Mouse (Mus musculus) adipocyte (in vitro differentiated cells): Measurements from ENCODE around the gene Rex1bd.
A peak's percentile ranks its signal among the peaks of the same experiment; 100 is the strongest.

Experiments used
- DNase-seq: peaks from one replicate; pipeline ENCODE4 v3.0.0-alpha.2; 2016; ENCODE audit warnings: low spot score

Rex1bd gene

DNA sequence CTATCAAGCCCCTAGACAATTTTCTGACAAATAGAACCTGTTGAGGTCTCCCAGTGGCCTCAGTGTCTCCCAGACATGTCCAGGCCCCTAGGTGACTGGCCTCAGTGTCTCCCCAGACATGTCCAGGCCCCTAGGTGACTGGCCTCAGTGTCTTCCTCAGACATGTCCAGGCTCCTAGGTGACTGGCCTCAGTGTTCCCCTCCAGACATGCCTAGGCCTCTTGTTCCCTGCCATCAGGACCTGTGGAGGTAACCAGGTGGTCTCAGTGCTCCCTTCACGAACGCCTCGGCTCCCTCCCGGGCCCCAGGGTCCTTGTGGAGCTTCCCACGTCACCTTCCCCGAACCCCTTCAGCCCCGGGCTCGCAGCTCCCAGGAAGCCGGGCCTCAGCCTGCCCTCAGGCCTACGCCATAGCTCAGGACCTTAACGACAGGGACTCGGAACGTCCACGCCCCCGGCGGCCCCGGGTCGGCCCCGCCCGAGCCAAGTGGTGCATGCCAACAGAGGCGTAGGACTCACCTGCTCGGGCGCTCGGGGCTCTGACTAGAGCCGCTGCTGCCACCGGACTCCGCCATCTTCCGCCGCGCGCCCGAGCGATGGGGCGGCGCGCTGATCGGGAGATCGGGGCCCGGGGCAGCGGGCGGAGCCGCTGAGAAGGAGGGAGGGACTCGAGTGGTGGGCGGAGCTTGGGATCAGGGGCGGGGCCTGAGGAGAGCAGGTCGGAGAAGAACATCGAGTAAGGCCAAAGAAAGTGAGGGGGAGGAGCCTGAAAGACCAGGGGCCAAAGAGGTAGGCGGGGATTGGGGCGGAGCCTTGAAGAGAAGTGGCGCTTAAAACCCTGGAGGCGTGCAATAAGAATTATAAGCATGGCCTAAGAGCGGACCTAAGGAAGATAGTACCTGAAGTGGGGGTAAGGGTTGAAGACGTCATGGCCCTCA is 30.0 kb downstream of the Rex1bd start, which contains the start of gene Klhl26:
Gene Klhl26, minus strand, starts transcription at position 636 of the 936 bp plus-strand sequence.
- DNase-seq = peak; percentile 99

DNA sequence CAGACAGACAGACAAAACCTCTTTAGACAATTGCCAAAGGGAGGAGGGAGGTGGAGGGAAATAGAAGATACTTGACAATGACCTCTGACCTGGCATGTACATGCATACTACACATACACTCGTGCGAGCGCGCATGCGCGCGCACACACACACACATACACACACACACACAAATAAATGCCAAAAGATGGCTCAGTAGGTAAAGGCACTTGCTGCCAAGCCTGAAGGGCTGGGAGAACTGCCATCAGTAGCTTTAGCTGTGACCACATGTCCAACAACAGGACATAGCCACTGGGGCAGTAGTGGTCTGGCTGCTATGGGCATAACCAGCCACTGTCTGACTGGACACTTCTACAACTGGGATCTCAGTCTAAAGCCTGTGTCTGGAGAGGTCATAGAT is 34.7 kb downstream of the Rex1bd start:
- DNase-seq = no peak

DNA sequence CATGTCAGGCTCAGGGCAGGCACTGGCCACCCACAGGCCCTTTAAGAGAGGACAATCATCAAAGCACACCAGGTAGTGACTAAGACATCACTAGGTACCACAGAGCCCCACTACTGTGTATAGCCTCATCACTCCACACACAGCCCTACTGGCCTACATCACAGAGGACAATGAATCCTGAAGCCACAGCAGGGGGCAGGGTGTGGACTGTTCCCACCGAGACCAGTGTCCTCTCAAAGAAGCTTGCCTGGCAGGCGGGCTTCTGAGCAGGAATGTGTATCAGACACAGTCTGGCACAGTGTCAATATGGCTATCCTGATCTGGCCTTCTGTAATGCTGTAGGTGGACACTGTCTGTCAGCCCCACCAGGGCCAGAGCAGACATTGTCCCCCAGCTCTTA is 36.6 kb downstream of the Rex1bd start:
- DNase-seq = no peak

DNA sequence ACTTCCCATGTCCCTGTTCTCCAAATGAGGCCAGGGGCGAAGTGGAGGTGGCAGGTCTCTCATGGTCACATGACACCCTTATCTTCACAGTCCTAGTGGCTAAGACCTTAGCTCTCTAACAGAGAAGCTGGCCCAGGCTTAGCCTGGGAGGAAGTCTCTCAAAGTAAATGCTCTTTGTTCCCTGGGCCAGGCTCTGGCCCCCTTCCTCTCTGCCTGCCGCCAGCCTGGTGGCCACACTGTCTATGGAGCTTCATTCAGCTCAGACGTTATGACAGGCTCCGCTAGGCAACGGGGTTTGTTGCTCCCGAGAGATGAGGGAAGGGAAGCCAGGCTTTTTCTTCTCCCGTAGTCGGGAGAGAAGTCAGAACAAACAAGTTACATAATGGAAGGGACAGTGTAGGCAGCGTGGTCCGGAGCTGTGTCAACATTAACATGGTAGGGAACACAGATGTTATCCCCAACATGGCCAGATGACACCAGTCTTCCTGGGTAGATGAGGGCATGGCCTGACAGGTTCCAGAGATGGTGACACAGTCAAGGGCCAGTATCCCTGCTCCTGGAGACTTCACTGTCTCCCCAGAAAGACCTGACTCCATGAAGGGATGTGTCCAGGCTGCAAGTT is 37.1 kb downstream of the Rex1bd start:
- DNase-seq = peak; percentile 75

DNA sequence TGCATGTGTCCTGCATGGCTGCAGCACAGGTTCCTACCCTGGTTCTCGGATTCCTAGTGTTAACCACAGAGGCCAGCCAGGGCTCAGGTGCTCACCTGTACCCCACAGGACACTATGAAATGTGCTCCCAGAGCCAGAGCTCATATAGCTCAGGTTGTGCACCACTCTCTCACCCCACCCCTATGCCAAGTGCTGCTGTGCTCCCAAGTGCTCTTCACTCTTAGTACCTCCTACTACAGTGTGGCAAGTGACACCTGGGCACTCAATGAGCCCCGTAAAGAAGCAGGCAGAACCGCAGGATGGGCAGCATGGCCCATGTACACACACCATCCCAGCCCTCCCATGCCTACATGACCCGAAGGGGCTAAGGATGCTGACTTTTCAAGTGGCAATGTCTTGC is 37.8 kb downstream of the Rex1bd start:
- no peak for DNase-seq

DNA sequence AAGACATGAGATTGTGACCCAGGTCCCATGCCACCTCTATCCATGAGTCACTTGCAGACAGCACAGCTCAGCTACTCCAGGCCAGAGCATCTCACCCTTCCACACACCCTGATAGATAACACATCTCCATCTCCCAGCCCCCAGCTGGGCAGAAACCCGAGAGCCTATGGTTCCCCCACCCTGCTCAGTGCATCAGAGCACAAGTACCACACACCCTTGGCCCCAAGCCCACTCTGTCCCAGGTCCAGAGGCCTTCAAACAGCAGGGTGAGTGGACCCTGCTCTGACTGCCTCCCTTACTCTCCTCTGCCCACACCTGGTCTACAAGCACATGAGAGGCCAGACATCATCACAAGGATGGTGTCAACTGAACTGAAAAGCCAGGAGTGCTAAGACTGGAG is 38.6 kb downstream of the Rex1bd start:
- DNase-seq = no peak

DNA sequence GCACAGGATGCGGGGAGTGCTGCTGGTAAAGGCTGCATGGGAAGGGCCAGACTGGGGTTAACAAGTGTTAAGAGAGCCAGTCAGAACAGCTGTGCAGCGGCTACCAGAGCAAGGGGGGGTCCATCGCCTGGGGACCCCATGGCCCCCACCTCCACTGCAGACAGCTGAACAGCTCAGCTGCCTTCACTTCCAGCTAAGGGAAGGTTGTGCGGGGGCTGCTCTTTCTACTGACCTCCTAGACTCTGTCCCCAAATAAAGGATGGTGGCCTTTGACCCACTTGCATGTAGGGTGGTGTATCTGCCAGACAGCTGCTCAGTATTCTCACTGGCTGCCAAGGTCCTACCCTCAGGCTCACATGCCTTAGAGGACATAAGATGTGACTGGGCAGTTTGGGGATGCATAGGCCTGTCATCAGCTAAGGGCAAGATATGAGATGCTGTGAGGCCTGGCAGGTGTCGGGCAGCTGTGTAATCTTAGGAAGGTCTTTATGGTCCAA is 39.3 kb downstream of the Rex1bd start:
- DNase-seq = no peak

DNA sequence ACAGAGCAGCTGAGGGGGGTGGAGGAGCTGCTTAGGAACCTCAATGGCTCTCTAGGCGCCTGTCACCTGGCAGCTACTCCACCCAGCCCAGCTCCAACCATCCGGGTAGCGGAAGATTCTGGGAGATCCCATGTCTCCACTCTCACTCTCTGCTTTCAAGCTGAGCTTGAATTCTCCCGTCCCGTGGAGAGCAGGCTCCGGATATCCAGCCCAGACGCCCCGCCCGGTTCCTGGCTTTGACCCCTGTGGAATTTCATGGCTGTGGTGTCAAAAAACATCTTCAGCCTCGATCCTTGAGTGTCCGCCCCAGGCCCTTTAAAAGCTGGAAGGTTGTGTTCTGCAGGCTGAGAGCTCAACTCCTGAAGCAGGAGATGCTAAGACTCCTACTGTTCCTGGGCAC is 39.8 kb downstream of the Rex1bd start:
- no peak for DNase-seq

DNA sequence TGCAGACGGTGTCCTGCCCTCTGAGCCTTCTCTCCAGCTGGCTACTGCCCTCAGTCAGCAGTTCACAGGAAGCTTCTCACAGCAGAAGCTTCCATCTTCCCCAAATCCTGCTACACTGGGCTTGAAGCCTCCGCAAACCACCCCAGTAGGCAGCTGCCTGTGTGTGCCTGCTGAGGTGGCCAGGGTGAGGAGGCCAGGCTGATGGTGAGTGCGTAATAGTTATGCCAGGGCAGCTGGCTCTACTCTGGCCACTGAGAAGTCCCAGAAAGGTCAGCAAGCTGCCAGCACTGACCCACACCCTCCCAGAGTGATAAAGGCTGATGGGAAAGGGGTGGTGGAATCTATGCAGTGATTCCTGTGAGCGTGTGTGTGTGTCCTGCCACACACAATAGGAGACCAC is 40.2 kb downstream of the Rex1bd start:
- no peak for DNase-seq

DNA sequence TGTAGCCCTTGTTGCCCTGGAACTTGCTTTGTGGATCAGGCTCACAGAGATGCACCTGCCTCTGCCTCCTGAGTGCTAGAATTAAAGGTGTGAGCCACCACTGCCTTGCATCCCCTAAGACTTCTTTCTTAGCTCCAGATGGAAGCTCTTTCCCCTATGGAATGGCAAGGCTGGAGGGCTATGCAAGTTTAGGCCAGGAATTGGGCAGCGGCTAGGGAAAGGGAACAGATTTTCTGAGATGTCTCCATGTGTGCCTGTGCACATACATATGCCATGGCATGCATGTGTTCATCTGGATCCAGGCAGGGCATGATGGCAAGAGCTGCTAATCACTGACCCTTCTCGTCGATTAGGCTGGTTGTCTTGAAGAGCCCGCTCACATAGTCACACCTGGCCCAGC is 40.9 kb downstream of the Rex1bd start:
- no peak for DNase-seq

DNA sequence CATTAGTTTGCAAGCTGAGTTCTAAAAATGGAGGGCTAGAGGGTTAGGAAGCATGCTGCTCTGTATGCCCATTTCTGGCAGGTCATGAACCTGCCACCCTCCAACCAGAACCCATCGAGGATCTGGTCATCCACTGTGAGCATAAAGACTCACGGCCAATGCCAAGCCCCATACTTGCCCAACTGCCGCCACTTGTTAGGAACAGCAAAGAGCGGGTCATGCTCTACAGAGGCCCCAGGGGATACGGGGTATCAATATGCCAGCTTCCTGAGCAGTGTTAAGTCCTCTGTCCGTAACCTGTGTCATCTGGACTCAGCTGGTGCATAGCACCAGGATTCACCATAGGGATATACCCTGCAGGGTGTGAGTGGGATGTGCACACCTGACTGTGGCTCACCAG is 42.4 kb downstream of the Rex1bd start:
- no peak for DNase-seq

DNA sequence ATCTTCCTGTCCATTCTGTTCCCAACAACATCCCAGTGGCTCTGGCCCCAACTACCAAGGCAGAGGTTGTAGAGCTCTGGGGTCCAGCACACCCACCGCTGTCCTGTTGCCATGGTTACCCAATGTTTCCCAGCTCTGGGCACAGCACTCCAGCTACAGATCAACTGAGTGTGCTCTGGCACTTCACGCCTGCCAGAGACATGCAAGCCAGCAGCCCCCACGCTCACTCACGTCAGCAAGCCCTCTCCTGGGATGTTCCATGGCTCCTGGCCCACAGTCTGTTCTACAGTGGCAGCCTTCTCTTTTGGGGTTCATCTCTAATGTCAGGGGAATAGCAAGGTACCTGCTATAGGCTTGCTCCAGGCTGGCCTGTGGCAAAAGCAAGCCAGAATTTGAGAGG is 43.2 kb downstream of the Rex1bd start:
- DNase-seq = no peak

DNA sequence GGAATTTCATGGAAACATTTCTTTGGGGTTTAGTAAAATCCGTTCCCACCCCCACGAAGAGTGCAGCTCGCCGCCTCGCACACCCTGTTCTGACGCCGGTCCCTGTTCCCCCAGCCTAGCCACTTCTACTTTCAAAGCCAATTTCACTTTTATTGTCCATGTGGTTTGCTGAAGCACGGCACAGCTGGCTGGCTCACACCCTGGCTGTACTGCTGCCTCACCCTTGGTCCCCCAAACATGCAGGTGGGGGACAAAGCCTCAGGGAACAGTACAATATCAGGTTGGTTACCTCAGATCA is 44.1 kb downstream of the Rex1bd start:
- DNase-seq = no peak

DNA sequence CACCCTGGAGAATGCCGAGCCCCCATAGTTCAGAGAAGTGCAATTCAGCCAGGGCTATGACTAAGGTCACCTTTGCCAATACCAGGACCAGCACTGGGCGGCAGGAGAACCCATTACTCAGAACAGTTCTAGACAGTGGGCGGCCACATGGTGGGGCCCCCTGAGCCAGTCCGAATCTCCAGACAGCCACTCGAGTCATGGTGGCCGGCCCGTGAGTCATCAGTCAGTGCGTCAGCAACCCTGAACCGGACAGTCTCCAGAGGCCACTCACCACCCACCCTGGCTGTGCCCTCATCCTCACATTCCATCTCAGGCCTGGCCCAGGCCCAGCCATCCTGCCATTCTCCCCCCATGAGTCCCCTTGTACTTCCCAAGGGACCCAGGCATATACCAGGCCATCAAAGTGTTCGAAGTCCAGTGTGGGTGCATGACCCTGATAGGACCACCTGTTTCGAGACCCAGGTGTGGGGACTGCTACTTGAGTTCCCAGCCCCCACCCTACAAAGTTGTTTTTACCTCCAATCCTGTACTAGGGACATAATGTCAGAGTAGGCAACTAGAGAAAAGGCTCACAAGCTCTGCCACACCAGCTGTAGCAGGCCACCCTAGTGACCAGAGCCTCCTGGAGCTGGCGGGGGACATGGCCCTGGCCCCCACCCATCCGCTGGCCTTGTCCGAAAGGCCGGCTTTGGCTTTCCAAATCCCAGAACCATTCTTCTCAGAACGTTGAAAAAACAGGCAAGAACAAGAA is 44.6 kb downstream of the Rex1bd start:
- no peak for DNase-seq

DNA sequence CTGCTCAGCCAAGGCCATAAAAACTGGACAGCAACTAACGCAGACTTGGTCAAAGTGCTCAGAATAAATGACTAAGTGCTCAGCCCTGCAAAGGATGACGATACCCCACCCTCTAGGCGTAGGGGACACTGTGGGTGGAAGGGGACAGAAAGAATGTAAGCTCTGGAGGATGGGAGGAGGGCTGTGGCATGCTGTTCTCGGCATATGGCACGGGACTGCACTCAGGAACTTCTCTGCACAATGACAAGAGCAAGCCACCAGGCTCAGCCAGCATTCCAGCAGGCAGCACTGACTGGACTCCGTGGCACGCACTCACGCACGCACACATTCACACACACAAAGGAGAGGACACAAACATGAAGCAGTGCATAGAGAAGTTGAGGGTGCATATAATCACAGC is 45.9 kb downstream of the Rex1bd start:
- peak; percentile 50 for DNase-seq

DNA sequence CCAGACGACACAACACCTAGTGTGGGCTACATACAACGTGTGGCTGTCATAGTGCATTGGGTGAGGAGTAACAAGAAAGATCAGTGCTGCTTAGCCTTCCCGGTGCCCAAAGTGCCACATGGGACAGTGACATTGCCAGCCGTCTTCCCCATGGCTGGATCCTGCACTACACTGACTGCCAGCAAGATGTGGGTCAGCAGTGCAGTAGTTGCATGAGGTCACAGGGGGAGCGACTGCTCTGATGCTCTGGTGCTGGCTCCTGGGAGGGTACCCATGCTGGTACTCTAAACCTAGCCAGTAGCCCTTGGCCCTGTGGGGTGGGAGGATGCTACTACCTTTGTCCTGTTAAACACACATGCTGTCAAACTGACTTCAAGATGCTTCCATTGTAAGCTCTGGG is 46.4 kb downstream of the Rex1bd start:
- peak; percentile 68 for DNase-seq

DNA sequence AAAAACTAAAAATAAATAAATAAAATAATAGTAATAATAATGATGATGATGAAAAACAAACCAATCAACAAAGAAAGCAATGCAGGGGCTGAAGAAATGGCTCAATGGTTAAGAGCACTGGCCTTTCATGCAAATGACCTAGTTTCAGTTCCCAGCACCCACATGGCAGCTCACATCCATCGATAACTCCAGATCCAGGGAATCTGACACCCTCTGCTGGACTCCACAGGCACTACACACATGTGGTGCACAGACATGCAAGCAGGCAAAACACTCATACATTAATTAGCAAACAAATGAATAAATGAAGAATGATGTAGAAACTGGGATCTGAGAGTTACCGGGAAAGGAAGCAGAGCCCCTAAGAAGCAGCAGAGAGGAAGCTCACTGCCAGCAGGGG is 46.9 kb downstream of the Rex1bd start:
- DNase-seq = no peak

DNA sequence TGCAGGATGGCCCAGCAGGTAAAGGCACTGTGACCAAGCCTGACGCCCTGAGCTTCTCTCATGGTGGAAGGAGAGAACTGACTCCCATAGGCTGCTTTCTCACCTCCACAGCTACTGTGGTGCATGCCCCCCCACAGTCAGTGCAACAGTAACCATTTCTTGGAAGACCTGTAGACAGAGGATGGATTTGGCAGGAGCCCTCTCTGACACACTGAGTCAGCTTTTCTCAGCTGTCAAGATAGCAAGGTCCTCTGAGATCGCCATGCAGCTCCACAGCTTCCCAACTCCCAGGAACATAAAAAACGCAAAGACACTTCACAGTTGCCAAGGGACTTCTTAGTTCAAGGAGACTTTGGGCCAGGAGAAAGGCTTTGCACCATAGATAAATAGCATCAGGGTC is 48.1 kb downstream of the Rex1bd start:
- no peak for DNase-seq

DNA sequence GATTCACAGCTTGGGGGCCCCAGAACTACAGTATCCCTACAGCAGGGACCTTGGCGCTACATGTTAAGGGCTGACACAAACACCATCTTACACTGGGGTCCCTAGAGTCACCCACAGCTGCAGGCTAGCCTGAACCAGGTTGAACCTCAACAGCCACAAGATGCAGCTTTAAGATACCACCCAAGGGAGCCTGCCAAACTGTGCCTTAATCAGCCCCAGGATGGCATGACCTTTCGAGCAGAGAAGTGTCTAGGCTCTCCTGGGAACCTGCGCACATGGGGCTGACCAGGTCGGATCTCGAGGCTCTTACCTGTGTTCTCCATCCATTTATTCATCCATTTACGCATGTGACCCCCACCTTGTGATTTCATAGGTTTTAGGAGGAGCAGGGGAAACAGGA is 48.7 kb downstream of the Rex1bd start:
- no peak for DNase-seq

DNA sequence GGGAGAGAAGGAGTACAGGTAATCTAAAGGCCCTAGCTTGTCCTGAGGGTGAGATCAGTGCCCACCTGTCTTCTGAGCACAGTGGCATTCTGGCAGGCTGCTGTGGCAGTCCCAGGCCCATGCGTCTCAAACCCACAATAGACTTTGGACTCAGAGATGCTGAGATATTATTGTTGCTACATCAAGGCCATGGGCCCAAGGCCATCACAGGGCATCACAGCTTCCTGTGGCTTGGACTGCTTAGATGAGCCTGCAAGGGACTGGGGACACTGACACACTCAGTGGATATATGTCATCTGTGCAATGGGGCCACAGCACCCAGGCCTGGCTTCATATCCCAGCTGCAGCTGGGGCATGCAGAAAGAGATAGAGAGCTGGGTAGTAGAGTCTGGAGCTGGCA is 49.6 kb downstream of the Rex1bd start:
- no peak for DNase-seq
